Mouse (Mus musculus): Measurements from ENCODE around the gene Clca3a2.
"Not testable (repeated sequence)": the region's sequence is repeated elsewhere in the genome, so short reads cannot be mapped to it uniquely, and the experiment has no call there.

The Clca3a2 gene

DNA sequence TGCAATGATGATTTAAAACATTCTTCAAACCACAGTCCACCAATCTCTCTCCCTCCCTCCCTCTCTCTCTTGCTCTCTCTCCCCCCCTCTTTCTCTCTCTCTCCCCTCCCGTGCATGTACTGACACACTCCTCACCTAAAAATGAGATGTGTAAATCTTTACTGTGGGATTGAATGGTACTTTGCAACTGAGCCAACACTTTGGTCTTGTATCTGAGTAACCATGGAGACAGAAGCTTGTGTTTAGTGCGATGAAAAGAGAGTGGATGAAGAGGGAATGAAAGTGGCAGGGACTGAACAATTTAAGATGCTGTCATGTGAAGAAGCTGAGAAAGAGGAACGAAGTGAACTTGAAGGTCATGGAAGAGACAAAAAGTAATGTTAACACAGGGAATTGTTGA lies 71.6 kb downstream of the Clca3a2 start:
- not testable (repeated sequence) for DNase-seq (ENCODE audit: low read depth)

Measured in fibroblast of lung, adult 2 months (primary cell).